Mouse (Mus musculus) embryo, embryonic 9.5 days (tissue): ENCODE data around the gene Flad1.

ENCODE experiments used
- DNase-seq: peaks from one replicate; pipeline ENCODE4 v3.0.0-alpha.2; 2017; ENCODE audit errors: extremely low spot score

The Flad1 gene

GRCm38 (mm10) chr3:89395806-89396653 lies 15.6 kb downstream of the Flad1 start:
- peak; percentile 74 for DNase-seq

GRCm38 (mm10) chr3:89395419-89395805 lies 16.3 kb downstream of the Flad1 start:
- no peak for DNase-seq

- DNase-seq = peak; percentile 89
Measured at GRCm38 (mm10) chr3:89394894-89395256, 16.8 kb downstream of the Flad1 start.

GRCm38 (mm10) chr3:89394006-89394893 lies 17.4 kb downstream of the Flad1 start, which contains the start of gene Zbtb7b:
TSS of gene Zbtb7b (minus strand) at chr3:89394776.
- peak; percentile 75 for DNase-seq

- DNase-seq = peak; percentile 99
Measured at GRCm38 (mm10) chr3:89393605-89394004, 18.1 kb downstream of the Flad1 start.

GRCm38 (mm10) chr3:89392871-89393311 lies 18.8 kb downstream of the Flad1 start:
- peak; percentile 38 for DNase-seq

GRCm38 (mm10) chr3:89391663-89392511 lies 19.8 kb downstream of the Flad1 start:
- DNase-seq = peak; percentile 68

GRCm38 (mm10) chr3:89390699-89391662 lies 20.7 kb downstream of the Flad1 start:
- DNase-seq = no peak

- DNase-seq = no peak
Measured at GRCm38 (mm10) chr3:89390111-89390515, 21.6 kb downstream of the Flad1 start.

- no peak for DNase-seq
Measured at GRCm38 (mm10) chr3:89388901-89389740, 22.5 kb downstream of the Flad1 start.

- no peak for DNase-seq
Measured at GRCm38 (mm10) chr3:89388134-89388881, 23.4 kb downstream of the Flad1 start.

GRCm38 (mm10) chr3:89387632-89388031 lies 24.0 kb downstream of the Flad1 start:
- DNase-seq = no peak

- no peak for DNase-seq
Measured at GRCm38 (mm10) chr3:89386438-89387420, 24.9 kb downstream of the Flad1 start.

- DNase-seq = no peak
Measured at GRCm38 (mm10) chr3:89385451-89385850, 26.2 kb downstream of the Flad1 start.

- DNase-seq = no peak
Measured at GRCm38 (mm10) chr3:89384331-89385076, 27.2 kb downstream of the Flad1 start.

GRCm38 (mm10) chr3:89383651-89384255 lies 27.9 kb downstream of the Flad1 start:
- DNase-seq = no peak
